Mouse (Mus musculus): ENCODE data around the gene Wdr90. TPM values are rescaled to one million over a fixed set of nuclear protein-coding genes. Genes with fewer than 3 reads are reported as not detected.

Wdr90 gene
- total RNA-seq, 1 experiment: 24.7 TPM

DNA sequence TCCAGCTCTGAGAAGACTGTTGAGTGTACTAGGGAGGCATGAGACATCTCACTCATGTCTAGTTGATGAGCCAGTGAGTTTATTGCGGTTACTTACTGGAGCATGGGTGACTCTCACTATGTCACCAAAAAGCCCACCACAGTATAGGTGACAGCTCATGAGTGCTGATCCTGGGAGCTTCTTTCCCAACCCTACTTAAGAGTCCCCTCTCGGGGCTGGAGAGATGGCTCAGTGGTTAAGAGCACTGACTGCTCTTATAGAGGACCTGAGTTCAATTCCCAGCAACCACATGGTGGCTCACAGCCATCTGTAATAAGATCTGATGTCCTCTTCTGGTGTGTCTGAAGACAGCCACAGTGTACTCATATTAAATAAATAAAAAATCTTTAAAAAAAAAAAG is 8.7 kb upstream of the Wdr90 start:
- peaks cover 4 to 16% of the 10 kb centered on the region in 2 experiments; a peak in 2 of 4 replicates for H3K4me1 ChIP-seq (ENCODE audit: control insufficient read depth in 2 of 2, insufficient read depth in 2 of 2, low read length in 2 of 2, poor library complexity in 1 of 2)
- no peaks in the 10 kb centered on the region for H3K9me3 ChIP-seq (ENCODE audit: control insufficient read depth, insufficient read depth, low read depth, low read length)
- no peak overlapping the region for H3K9ac ChIP-seq (ENCODE audit: insufficient read depth, low read depth, low read length, poor library complexity, severe bottlenecking)
- in situ Hi-C loops (cut with MboI; ENCODE audit: low sequenced_read_pairs in 2 of 2, unreplicated experiment in 2 of 2): no loop called here
- no peak for DNase-seq (ENCODE audit: low read depth, low spot score)
- no peaks in the 10 kb centered on the region for H3K36me3 ChIP-seq (ENCODE audit: control insufficient read depth, insufficient read depth, low read length, poor library complexity, severe bottlenecking)
- no peak overlapping the region for H3K4me3 ChIP-seq (ENCODE audit: insufficient read depth in 1 of 2, low read depth in 1 of 2, low read length in 2 of 2, poor library complexity in 1 of 2, severe bottlenecking in 1 of 2)
- H3K27ac ChIP-seq (ENCODE audit: insufficient read depth, low read depth, low read length, poor library complexity, severe bottlenecking): no peak overlapping the region
- TF ChIP-seq CHD2 (IDR thresholded peaks at IDR 0.05; ENCODE audit: low read depth, low read length) (no peak), MAFK (IDR thresholded peaks at IDR 0.05; ENCODE audit: insufficient read depth, low read depth, low read length) (no peak), ZC3H11A (IDR thresholded peaks at IDR 0.05; ENCODE audit: borderline replicate concordance, low read depth, low read length) (no peak), ZNF384 (IDR thresholded peaks at IDR 0.05; ENCODE audit: low read depth, low read length) (no peak), HCFC1 (IDR thresholded peaks at IDR 0.05; ENCODE audit: borderline replicate concordance, insufficient read depth, low read length) (no peak)

DNA sequence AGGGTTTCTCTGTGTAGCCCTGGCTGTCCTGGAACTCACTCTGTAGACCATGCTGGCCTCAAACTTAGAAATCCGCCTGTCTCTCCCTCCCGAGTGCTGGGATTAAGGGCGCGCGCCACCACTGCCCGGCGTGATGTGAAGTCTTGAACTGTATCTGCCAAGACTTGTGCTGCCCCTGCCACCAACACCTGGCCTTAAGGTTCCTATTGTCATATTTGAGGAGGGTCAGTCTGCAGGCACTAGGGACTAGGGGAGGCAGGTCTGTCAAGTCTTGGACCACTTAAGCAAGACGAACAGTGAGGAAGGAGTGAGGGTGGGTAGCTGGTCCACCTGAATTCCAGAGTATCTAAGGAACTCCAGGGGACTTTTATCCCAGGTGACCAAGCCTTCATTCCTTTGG is 8.2 kb upstream of the Wdr90 start:
- H3K27ac ChIP-seq (ENCODE audit: insufficient read depth, low read depth, low read length, poor library complexity, severe bottlenecking): no peak overlapping the region
- in situ Hi-C loops (cut with MboI; ENCODE audit: low sequenced_read_pairs in 2 of 2, unreplicated experiment in 2 of 2): no loop called here
- H3K36me3 ChIP-seq (ENCODE audit: control insufficient read depth, insufficient read depth, low read length, poor library complexity, severe bottlenecking): no peaks in the 10 kb centered on the region
- TF ChIP-seq HCFC1 (IDR thresholded peaks at IDR 0.05; ENCODE audit: borderline replicate concordance, insufficient read depth, low read length) (no peak), MAFK (IDR thresholded peaks at IDR 0.05; ENCODE audit: insufficient read depth, low read depth, low read length) (no peak), ZC3H11A (IDR thresholded peaks at IDR 0.05; ENCODE audit: borderline replicate concordance, low read depth, low read length) (no peak), CHD2 (IDR thresholded peaks at IDR 0.05; ENCODE audit: low read depth, low read length) (no peak), ZNF384 (IDR thresholded peaks at IDR 0.05; ENCODE audit: low read depth, low read length) (no peak)
- no peaks in the 10 kb centered on the region for H3K9me3 ChIP-seq (ENCODE audit: control insufficient read depth, insufficient read depth, low read depth, low read length)
- peaks cover 4 to 16% of the 10 kb centered on the region in 2 experiments; a peak in 2 of 4 replicates for H3K4me1 ChIP-seq (ENCODE audit: control insufficient read depth in 2 of 2, insufficient read depth in 2 of 2, low read length in 2 of 2, poor library complexity in 1 of 2)
- H3K9ac ChIP-seq (ENCODE audit: insufficient read depth, low read depth, low read length, poor library complexity, severe bottlenecking): no peak overlapping the region
- no peak for DNase-seq (ENCODE audit: low read depth, low spot score)
- H3K4me3 ChIP-seq (ENCODE audit: insufficient read depth in 1 of 2, low read depth in 1 of 2, low read length in 2 of 2, poor library complexity in 1 of 2, severe bottlenecking in 1 of 2): no peak overlapping the region

DNA sequence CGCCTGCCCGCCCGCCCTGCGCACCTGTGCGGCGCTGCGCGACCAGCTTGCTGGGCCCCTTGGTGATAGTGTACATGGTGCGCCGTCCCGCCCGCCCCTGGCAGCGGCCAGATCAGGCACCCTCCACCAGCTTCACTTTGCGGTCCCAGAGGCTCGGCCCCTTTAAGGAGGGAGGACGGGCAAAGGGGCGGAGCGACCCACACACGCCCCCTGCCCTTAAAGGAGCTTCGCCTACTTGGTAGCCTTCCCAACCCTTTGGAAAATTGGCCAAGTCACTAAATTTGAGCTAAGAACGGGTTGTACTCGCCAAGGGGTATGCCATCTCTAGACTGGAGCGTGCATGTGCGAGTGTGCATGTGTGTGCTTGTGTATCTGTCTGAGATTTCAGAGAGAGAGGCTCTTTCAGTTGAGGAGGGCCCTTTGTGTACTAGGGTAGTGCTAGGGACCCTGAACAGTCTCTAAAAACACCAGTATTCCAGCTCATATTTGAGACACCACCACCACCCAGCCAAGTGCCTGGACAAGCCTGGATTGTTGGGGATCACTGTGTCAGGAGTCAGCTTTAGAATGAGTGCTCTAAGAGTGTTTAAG is 7.4 kb upstream of the Wdr90 start, which contains the start of gene Mcrip2:
Gene Mcrip2 (minus strand): TSS at position 164 of the 591 bp plus-strand sequence.
- H3K36me3 ChIP-seq (ENCODE audit: control insufficient read depth, insufficient read depth, low read length, poor library complexity, severe bottlenecking): no peaks in the 10 kb centered on the region
- in situ Hi-C loops (cut with MboI; ENCODE audit: low sequenced_read_pairs in 2 of 2, unreplicated experiment in 2 of 2): no loop called here
- H3K9me3 ChIP-seq (ENCODE audit: control insufficient read depth, insufficient read depth, low read depth, low read length): no peaks in the 10 kb centered on the region
- no peak within 1 kb of the TSS for H3K27ac ChIP-seq (ENCODE audit: insufficient read depth, low read depth, low read length, poor library complexity, severe bottlenecking)
- peak; percentile 75 for DNase-seq (ENCODE audit: low read depth, low spot score)
- H3K9ac ChIP-seq (ENCODE audit: insufficient read depth, low read depth, low read length, poor library complexity, severe bottlenecking): peak within 1 kb of the TSS; percentile 72
- TF ChIP-seq HCFC1 (IDR thresholded peaks at IDR 0.05; ENCODE audit: borderline replicate concordance, insufficient read depth, low read length): no peak
- no peak for TF ChIP-seq MAFK (IDR thresholded peaks at IDR 0.05; ENCODE audit: insufficient read depth, low read depth, low read length)
- TF ChIP-seq CHD2 (IDR thresholded peaks at IDR 0.05; ENCODE audit: low read depth, low read length): no peak
- TF ChIP-seq ZC3H11A (IDR thresholded peaks at IDR 0.05; ENCODE audit: borderline replicate concordance, low read depth, low read length): no peak
- no peak for TF ChIP-seq ZNF384 (IDR thresholded peaks at IDR 0.05; ENCODE audit: low read depth, low read length)
- peak within 1 kb of the TSS; percentile 85 to 93 for H3K4me3 ChIP-seq (ENCODE audit: insufficient read depth in 1 of 2, low read depth in 1 of 2, low read length in 2 of 2, poor library complexity in 1 of 2, severe bottlenecking in 1 of 2)
- peaks cover 4 to 10% of the 10 kb centered on the region in 2 experiments; a peak in 2 of 4 replicates for H3K4me1 ChIP-seq (ENCODE audit: control insufficient read depth in 2 of 2, insufficient read depth in 2 of 2, low read length in 2 of 2, poor library complexity in 1 of 2)

DNA sequence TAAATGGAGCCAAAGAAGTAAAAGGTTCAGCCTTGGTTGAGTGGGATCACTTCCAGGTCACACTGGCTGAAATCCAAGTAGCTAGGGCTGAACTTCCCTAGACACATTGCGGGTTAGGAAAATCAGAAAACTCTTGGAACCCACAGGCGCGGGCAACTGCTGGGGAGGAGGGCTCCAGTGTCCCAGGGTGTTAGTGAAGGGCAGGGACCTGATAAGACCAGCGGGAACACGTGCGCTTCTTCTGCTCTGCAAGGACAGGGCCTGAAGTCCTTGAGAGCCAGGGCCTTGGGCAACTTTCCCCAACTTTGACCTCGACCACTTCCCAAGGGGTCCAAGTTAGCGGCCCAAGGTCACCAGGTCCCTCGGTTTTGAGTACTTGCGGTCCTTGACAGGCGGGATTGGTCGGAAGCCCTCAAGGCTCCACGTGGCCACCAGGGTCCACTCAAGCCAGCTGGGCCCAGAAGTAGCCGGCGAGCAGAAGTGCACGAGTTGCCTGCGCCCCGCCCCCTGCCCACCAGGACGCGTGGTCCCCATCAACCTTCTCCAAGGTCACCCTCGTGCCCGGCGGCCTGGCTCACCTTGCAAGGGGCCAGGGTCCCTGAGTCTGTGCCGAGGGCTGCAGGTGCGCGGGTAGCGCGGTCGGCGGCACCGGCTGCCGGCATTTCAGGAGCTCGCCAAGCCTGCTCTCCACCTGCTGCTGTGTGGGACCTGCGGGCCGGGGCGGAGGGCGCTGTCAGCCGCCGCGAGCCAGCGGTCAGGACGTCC is 6.7 kb upstream of the Wdr90 start:
- DNase-seq (ENCODE audit: low read depth, low spot score): no peak
- H3K4me3 ChIP-seq (ENCODE audit: insufficient read depth in 1 of 2, low read depth in 1 of 2, low read length in 2 of 2, poor library complexity in 1 of 2, severe bottlenecking in 1 of 2): peak overlapping the region; percentile 85 to 93
- H3K36me3 ChIP-seq (ENCODE audit: control insufficient read depth, insufficient read depth, low read length, poor library complexity, severe bottlenecking): no peaks in the 10 kb centered on the region
- H3K9me3 ChIP-seq (ENCODE audit: control insufficient read depth, insufficient read depth, low read depth, low read length): no peaks in the 10 kb centered on the region
- H3K4me1 ChIP-seq (ENCODE audit: control insufficient read depth in 2 of 2, insufficient read depth in 2 of 2, low read length in 2 of 2, poor library complexity in 1 of 2): peaks cover 4 to 10% of the 10 kb centered on the region in 2 experiments; a peak in 2 of 4 replicates
- H3K9ac ChIP-seq (ENCODE audit: insufficient read depth, low read depth, low read length, poor library complexity, severe bottlenecking): peak overlapping the region; percentile 72
- no peak for TF ChIP-seq ZNF384 (IDR thresholded peaks at IDR 0.05; ENCODE audit: low read depth, low read length)
- no peak overlapping the region for H3K27ac ChIP-seq (ENCODE audit: insufficient read depth, low read depth, low read length, poor library complexity, severe bottlenecking)
- in situ Hi-C loops (cut with MboI; ENCODE audit: low sequenced_read_pairs in 2 of 2, unreplicated experiment in 2 of 2): no loop called here
